Mouse (Mus musculus): ENCODE results near the gene Tmem200a. TPM values are rescaled to one million over a fixed set of nuclear protein-coding genes. Genes with fewer than 3 reads are reported as not detected.

The Tmem200a gene
- polyA plus RNA-seq, 1 experiment from 2014 or later, result not detected

DNA sequence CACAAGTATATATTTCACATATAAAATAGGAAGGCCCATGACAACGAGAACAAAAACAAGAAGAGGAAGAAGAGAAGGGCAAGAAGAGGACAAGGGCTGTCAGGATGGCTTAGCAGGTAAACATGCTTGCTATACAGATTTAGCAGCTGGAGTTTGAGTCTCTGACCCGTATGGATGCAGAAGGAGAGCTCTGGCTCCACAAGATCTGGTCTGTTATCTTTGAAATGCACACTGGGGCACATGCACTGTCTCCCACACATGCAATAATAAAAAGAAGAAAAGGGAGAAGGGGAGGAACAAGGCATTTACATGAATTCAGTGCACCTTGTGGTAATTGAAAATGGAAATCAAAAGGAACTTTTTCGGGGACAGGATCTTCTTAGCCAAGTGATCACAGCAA is 60.1 kb downstream of the Tmem200a start:
- WGBS (ENCODE audit: missing documents), result 83% methylated on average over 3 of the region's 3 CpGs
- Histone ChIP-seq H3K27ac (no peak overlapping the region), H3K4me3 (ENCODE audit: inconsistent target) (no peak overlapping the region), H3K36me3 (ENCODE audit: inconsistent target) (no peaks in the 10 kb centered on the region), H3K79me2 (ENCODE audit: inconsistent target) (no peaks in the 10 kb centered on the region)

DNA sequence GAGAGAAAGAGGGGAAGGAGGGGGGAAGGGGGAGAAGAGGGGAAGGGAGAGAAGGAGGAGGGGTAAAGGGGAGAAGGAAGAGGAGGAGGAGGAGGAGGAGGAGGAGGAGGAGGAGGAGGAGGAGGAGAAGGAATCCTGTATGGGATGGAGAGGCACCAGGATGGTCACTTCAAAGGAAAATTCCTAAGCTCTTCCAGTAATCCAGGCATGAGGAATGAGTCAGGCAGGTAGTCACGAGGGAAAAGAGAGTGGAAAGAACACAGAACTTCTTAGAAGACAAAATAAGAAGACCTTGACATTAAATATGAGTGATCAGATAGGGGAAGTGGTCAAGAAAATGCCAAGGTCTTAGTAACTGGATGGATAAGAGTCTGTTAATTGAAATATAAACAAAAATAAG is 64.6 kb downstream of the Tmem200a start:
- Histone ChIP-seq H3K79me2 (ENCODE audit: inconsistent target) (no peaks in the 10 kb centered on the region), H3K27ac (no peak overlapping the region), H3K36me3 (ENCODE audit: inconsistent target) (no peaks in the 10 kb centered on the region), H3K4me3 (ENCODE audit: inconsistent target) (no peak overlapping the region)
- WGBS (ENCODE audit: missing documents), result no CpG with 5 or more reads among the region's 1 CpGs

- Histone ChIP-seq H3K79me2 (ENCODE audit: inconsistent target) (no peaks in the 10 kb centered on the region), H3K36me3 (ENCODE audit: inconsistent target) (no peaks in the 10 kb centered on the region)
- WGBS (ENCODE audit: missing documents), result 71% methylated on average over 5 of the region's 5 CpGs
Measured at GRCm38 (mm10) chr10:26008948-26009347, 69.9 kb downstream of the Tmem200a start.

DNA sequence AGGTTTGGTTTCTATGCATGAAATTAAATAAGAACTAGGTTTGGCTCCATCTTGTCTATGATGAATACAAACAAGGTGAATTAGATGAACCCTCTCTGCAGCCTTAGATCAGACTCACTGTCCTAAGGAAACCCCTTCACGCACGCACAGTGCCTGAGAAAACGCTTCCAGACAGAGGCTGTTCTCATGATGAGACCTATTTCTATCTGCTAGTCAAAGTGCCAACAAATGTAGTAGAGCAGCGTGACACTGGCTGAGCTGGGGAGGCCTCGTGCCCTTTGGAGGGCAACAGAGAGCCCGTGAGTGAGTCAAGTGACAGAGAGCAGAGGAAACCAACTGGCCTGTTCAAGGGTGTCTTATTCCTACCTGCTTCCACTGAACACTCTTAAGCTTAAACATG is 73.4 kb downstream of the Tmem200a start:
- H3K79me2 ChIP-seq (ENCODE audit: inconsistent target), result no peaks in the 10 kb centered on the region
- H3K36me3 ChIP-seq (ENCODE audit: inconsistent target), result no peaks in the 10 kb centered on the region
- H3K27ac ChIP-seq, result no peak overlapping the region
- WGBS (ENCODE audit: missing documents), result 87% methylated on average over 6 of the region's 6 CpGs
- no peak overlapping the region for H3K4me3 ChIP-seq (ENCODE audit: inconsistent target)

More at GRCm38 (mm10) chr10:26008948-26009347, 69.9 kb downstream of the Tmem200a start:
- H3K4me3 ChIP-seq (ENCODE audit: inconsistent target), result no peak overlapping the region
- H3K27ac ChIP-seq, result no peak overlapping the region

DNA sequence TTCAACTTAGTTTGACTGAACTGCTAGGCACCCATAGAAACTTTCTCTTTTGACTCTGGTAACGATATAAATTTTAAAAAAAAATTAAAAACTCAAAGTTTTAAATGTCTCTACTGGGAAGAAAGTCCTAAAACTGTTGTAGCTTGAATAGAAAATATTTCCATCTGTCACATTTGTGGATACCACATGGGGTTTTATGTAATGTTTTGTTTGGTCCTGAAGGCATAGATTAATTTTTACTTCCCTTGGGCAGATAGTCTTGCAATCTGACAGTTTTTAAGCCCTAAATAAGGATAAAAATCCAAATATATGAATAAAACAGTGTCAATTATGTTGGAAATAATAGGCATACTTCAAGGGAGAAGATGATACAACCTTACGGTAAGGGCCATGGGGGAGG is 78.0 kb downstream of the Tmem200a start:
- Histone ChIP-seq H3K79me2 (ENCODE audit: inconsistent target) (no peaks in the 10 kb centered on the region), H3K36me3 (ENCODE audit: inconsistent target) (no peaks in the 10 kb centered on the region)
- WGBS (ENCODE audit: missing documents), result 93% methylated on average over 2 of the region's 2 CpGs

GRCm38 (mm10) chr10:25999291-25999930 is 79.4 kb downstream of the Tmem200a start:
- H3K4me3 ChIP-seq (ENCODE audit: inconsistent target), result no peak overlapping the region
- WGBS (ENCODE audit: missing documents), result 93% methylated on average over 5 of the region's 5 CpGs

More for the DNA sequence above, 78.0 kb downstream of the Tmem200a start:
- no peak overlapping the region for H3K27ac ChIP-seq
- no peak overlapping the region for H3K4me3 ChIP-seq (ENCODE audit: inconsistent target)

DNA sequence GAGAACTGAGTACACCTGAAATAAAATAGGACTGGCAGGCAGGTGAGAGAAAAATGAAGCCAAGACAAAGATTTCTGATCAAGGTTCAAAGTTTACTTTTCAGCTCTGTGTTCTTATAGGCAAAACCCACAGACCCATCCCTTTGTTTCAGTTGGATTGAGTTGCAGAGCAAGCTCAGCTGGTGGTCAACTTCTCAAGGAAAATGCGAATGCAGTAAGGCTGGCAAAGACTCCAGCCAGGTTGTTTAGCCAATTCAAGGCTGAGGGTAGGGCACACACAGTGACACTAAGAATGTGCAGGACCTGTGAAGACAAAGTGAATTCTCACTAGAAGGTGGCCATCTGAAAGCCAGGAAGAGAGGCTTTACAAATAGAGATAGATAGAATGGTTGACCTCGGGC is 94.8 kb downstream of the Tmem200a start:
- no peak overlapping the region for H3K4me3 ChIP-seq (ENCODE audit: inconsistent target)
- 63% methylated on average over 2 of the region's 2 CpGs for WGBS (ENCODE audit: missing documents)
- H3K27ac ChIP-seq, result no peak overlapping the region
- no peaks in the 10 kb centered on the region for H3K79me2 ChIP-seq (ENCODE audit: inconsistent target)
- H3K36me3 ChIP-seq (ENCODE audit: inconsistent target), result no peaks in the 10 kb centered on the region

More at GRCm38 (mm10) chr10:25999291-25999930, 79.4 kb downstream of the Tmem200a start:
- no peaks in the 10 kb centered on the region for H3K36me3 ChIP-seq (ENCODE audit: inconsistent target)
- H3K27ac ChIP-seq, result no peak overlapping the region
- no peaks in the 10 kb centered on the region for H3K79me2 ChIP-seq (ENCODE audit: inconsistent target)

GRCm38 (mm10) chr10:25982617-25983016 is 96.2 kb downstream of the Tmem200a start:
- WGBS (ENCODE audit: missing documents), result 100% methylated on average over 1 of the region's 1 CpGs
- H3K4me3 ChIP-seq (ENCODE audit: inconsistent target), result no peak overlapping the region
- H3K79me2 ChIP-seq (ENCODE audit: inconsistent target), result no peaks in the 10 kb centered on the region
- no peak overlapping the region for H3K27ac ChIP-seq
- H3K36me3 ChIP-seq (ENCODE audit: inconsistent target), result no peaks in the 10 kb centered on the region

- no peak overlapping the region for H3K4me3 ChIP-seq (ENCODE audit: inconsistent target)
- no peaks in the 10 kb centered on the region for H3K36me3 ChIP-seq (ENCODE audit: inconsistent target)
- H3K79me2 ChIP-seq (ENCODE audit: inconsistent target), result no peaks in the 10 kb centered on the region
- 74% methylated on average over 4 of the region's 4 CpGs for WGBS (ENCODE audit: missing documents)
- H3K27ac ChIP-seq, result no peak overlapping the region
Measured at GRCm38 (mm10) chr10:25962863-25963262, 116.0 kb downstream of the Tmem200a start.

DNA sequence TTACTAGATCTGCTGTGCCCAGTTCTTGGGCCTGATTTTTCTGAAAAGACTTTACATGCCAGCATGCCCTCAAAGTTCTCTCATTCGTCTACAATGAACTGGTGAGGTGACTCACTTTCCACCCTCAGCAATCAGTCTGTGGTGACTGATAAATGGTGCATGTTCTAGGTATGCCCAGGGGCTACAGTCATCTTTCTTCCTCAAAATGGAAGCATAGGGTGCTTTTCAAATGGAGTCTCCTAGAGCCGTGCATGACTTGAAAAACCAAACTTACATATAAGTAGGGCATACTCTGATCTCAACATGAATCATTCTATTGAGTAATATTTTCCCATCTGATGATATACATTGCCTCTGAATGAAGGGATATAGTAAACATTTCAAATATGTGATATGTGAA is 117.8 kb downstream of the Tmem200a start:
- H3K79me2 ChIP-seq (ENCODE audit: inconsistent target), result no peaks in the 10 kb centered on the region
- H3K4me3 ChIP-seq (ENCODE audit: inconsistent target), result no peak overlapping the region
- H3K27ac ChIP-seq, result no peak overlapping the region
- H3K36me3 ChIP-seq (ENCODE audit: inconsistent target), result no peaks in the 10 kb centered on the region
- WGBS (ENCODE audit: missing documents), result 96% methylated on average over 2 of the region's 2 CpGs

DNA sequence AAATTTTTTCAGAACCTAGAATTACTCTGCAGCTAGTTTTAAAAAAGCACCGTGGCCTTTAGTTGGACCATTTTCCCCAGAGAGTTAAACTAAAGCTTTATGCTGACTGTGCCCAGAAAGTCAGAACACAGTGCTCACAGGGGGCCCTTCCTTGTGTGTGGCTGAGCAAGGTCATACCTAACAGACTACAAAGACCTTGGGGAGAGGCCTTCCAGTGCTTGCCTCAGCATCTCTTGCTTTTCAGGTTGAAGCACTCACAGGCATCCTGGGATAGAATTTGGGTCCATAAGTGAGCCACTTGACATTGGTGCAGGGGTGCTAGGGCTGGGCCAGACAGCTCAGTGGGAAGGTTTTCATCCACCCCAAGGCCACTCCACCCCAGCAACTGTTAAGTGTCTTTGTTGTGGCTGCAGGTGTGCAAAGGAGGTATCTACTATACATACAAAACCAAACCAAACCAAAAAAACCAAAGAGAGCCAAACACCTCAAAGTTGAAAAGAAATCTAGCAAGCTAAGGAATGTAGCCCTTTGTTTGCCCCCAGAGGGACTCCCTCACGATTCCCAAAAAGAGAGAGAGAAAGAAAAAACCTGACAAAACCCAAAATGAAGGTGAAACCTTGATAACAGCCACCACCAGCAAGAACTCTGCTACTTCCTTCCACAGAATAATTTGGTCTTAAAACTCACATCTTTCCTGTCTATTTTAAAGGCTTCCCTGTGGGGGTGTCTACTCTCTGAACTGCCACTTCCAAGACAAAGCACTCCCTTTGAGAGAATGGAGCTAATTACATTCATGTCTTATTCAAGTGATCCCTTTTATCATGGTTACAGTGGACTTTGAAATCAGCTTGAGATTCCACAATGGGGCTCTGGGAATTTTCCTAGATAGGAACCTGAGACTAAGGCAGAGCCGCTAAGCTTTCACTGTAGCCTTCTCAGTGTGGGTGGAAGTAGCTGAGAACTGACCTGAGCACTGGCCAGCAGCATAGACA is 119.8 kb downstream of the Tmem200a start:
- 62% methylated on average over 3 of the region's 3 CpGs for WGBS (ENCODE audit: missing documents)
- Histone ChIP-seq H3K79me2 (ENCODE audit: inconsistent target) (no peaks in the 10 kb centered on the region), H3K4me3 (ENCODE audit: inconsistent target) (no peak overlapping the region), H3K36me3 (ENCODE audit: inconsistent target) (no peaks in the 10 kb centered on the region), H3K27ac (no peak overlapping the region)

DNA sequence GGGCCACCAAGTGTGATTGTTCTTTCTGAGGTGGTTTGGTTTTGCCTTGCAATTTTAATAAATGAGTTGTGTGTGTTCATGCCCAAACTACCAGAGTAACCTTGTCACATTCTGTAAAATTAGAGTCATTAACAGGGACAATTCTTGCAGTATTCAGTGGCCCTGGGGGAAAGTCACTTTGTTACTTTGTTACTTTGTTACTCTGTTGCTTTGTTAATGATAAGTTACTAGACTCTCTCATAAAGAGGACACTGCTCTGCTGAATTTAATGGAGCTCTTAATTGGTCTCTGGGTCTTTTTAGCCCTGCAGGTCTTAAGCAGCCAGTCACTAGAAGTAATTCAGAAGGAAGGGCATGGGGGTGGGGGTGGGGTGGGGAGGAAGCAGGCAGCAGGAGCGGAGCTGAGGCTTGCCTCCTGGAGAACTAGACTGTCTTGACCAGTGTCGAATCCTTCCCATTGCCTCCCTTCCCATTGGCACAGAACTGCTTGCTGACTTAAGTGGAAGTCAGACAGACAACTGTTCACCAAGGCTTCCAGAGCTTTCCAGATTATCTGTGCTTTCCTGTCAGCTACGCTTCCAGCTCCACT is 124.1 kb downstream of the Tmem200a start:
- Histone ChIP-seq H3K36me3 (ENCODE audit: inconsistent target) (no peaks in the 10 kb centered on the region), H3K27ac (no peak overlapping the region), H3K4me3 (ENCODE audit: inconsistent target) (no peak overlapping the region), H3K79me2 (ENCODE audit: inconsistent target) (no peaks in the 10 kb centered on the region)
- WGBS (ENCODE audit: missing documents), result 78% methylated on average over 3 of the region's 3 CpGs

DNA sequence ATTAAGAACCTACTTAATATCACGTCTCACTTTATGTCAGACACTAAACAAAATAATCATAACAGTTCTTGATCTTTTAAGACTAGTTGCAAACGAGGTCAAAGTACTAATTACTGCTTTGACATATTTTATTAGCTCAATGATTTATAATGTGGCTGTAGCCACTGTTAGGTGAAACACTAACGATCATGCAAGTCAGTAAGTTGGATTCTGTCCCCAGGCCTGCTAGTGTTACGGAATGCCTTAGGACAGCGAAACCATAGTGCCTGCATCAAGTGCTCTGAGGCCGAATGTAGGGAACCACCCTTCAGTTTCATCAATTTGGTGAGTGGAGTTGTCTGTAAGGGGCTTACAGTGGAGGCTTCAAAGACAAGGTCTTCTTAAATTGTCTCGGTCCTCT is 126.0 kb downstream of the Tmem200a start:
- no peak overlapping the region for H3K27ac ChIP-seq
- H3K79me2 ChIP-seq (ENCODE audit: inconsistent target), result no peaks in the 10 kb centered on the region
- no peak overlapping the region for H3K4me3 ChIP-seq (ENCODE audit: inconsistent target)
- H3K36me3 ChIP-seq (ENCODE audit: inconsistent target), result no peaks in the 10 kb centered on the region
- WGBS (ENCODE audit: missing documents), result 75% methylated on average over 7 of the region's 7 CpGs

- Histone ChIP-seq H3K4me3 (ENCODE audit: inconsistent target) (no peak overlapping the region), H3K79me2 (ENCODE audit: inconsistent target) (no peaks in the 10 kb centered on the region), H3K36me3 (ENCODE audit: inconsistent target) (no peaks in the 10 kb centered on the region), H3K27ac (no peak overlapping the region)
- 100% methylated on average over 6 of the region's 6 CpGs for WGBS (ENCODE audit: missing documents)
Measured at GRCm38 (mm10) chr10:25952150-25952549, 126.7 kb downstream of the Tmem200a start.

DNA sequence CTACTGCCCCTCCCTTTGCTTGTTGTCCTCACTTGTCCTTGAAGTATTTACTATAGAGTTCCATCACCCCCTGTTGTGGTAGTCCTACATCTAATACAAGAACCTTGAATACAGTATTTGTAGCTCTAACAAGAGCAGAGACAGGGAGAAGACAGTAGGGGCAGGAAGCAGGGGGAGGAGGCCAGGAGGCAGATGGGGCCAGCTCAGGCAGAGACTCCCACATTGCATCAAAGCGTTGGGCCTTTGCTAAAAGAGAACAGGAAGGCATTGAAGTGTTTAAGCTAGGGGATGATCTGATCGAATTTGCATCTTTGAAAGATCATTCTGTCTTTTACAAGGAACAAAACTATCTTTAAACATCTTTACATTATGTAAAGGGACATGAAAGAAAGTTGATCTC is 133.0 kb downstream of the Tmem200a start:
- no peaks in the 10 kb centered on the region for H3K36me3 ChIP-seq (ENCODE audit: inconsistent target)
- no peaks in the 10 kb centered on the region for H3K79me2 ChIP-seq (ENCODE audit: inconsistent target)
- no peak overlapping the region for H3K4me3 ChIP-seq (ENCODE audit: inconsistent target)
- WGBS (ENCODE audit: missing documents), result 62% methylated on average over 2 of the region's 2 CpGs
- no peak overlapping the region for H3K27ac ChIP-seq
